Mouse (Mus musculus) liver, postnatal 0 days (tissue): ENCODE data around the gene Gm20696. TPM values are rescaled to one million over a fixed set of nuclear protein-coding genes. Genes with fewer than 3 reads are reported as not detected.

Experiments used
- ATAC-seq: fragments of 200-750 bp; cut with Nextera tagmentation; 2 replicates; pipeline ENCODE4 v1.8.0; 2017; ENCODE audit warnings: mild to moderate bottlenecking, moderate library complexity
- DNase-seq: peaks from one replicate; pipeline ENCODE4 v3.0.0-alpha.2; 2016
- H3K27ac ChIP-seq: fragments of 300-500 bp; sonication (generic); 2 replicates; pipeline ENCODE4 v1.5.1; 2014; ENCODE audit warnings: antibody characterized with exemption, moderate library complexity, mild to moderate bottlenecking, low read depth
- H3K27me3 ChIP-seq: fragments of 300-500 bp; sonication (generic); 2 replicates; pipeline ENCODE4 v1.6.1; 2014; ENCODE audit warnings: low read length, control low read depth, mixed read lengths; ENCODE audit not compliant: insufficient read depth
- H3K36me3 ChIP-seq: fragments of 300-500 bp; sonication (generic); replicated peaks from 2 replicates; pipeline ENCODE4 v1.6.1; 2014; ENCODE audit warnings: mild to moderate bottlenecking, control low read depth, low read length, moderate library complexity, mixed read lengths; ENCODE audit not compliant: insufficient read depth
- H3K4me1 ChIP-seq: fragments of 300-500 bp; sonication (generic); 2 replicates; pipeline ENCODE4 v1.6.1; 2014; ENCODE audit warnings: antibody characterized with exemption, mild to moderate bottlenecking, control low read depth; ENCODE audit not compliant: insufficient read depth
- H3K4me2 ChIP-seq: fragments of 300-500 bp; sonication (generic); 2 replicates; pipeline ENCODE4 v1.6.1; 2014; ENCODE audit warnings: low read depth, mild to moderate bottlenecking, low read length, moderate library complexity, mixed read lengths
- H3K4me3 ChIP-seq: fragments of 300-500 bp; sonication (generic); 2 replicates; pipeline ENCODE4 v1.5.1; 2014; ENCODE audit warnings: low read depth, low read length
- H3K9ac ChIP-seq: fragments of 300-500 bp; sonication (generic); replicated peaks from 2 replicates; pipeline ENCODE4 v1.6.1; 2014; ENCODE audit warnings: mild to moderate bottlenecking, moderate library complexity
- H3K9me3 ChIP-seq: fragments of 300-500 bp; sonication (generic); 2 replicates; pipeline ENCODE4 v1.6.1; 2016; ENCODE audit warnings: mild to moderate bottlenecking, control low read depth, low read length, mixed read lengths
- CTCF ChIP-seq: sonication (generic); IDR thresholded peaks from 2 replicates; pipeline ENCODE4 v1.5.1; 2016; ENCODE audit warnings: antibody characterized with exemption, low read depth
- EP300 ChIP-seq: IDR thresholded peaks from 2 replicates; pipeline ENCODE4 v1.6.1; 2016; ENCODE audit warnings: antibody characterized with exemption, low read depth, mild to moderate bottlenecking
- WGBS: fragments of 180-500 bp; shearing (Covaris S2); extraction: QIAGEN DNeasy Blood & Tissue Kit; methylation state at CpG from one replicate; pipeline ENCODE4 v1.1.7; 2014; ENCODE audit not compliant: insufficient replicate concordance; 5-methylcytosine and 5-hydroxymethylcytosine counted together
- polyA plus RNA-seq: library from polyadenylated mRNA; unstranded; fragments of >200 nt; fragmentation: Nextera tagmentation; extraction: Ambion mirVana; gene quantifications from 2 replicates; pipeline ENCODE4 v1.2.1, GENCODE M21; 2015

Gene Gm20696
- polyA plus RNA-seq, 1 experiment from 2014 or later = 1.2 TPM

- no peak for DNase-seq
- Histone ChIP-seq H3K9me3 (no peaks in the 10 kb centered on the region), H3K27ac (no peak overlapping the region), H3K36me3 (no peaks in the 10 kb centered on the region), H3K4me1 (peaks cover 13% of the 10 kb centered on the region; the same call in 1 of the 2 replicates), H3K4me2 (no peak overlapping the region), H3K9ac (no peak overlapping the region), H3K4me3 (no peak overlapping the region), H3K27me3 (no peaks in the 10 kb centered on the region)
- TF ChIP-seq EP300 = no peak
- peak; percentile 29; the same call in 1 of the 2 replicates for TF ChIP-seq CTCF
- WGBS = 70% methylated on average over 5 of the region's 5 CpGs
- no peak for ATAC-seq
Observed at GRCm38 (mm10) chr6:99644876-99645275, 21.7 kb downstream of the Gm20696 start.

DNA sequence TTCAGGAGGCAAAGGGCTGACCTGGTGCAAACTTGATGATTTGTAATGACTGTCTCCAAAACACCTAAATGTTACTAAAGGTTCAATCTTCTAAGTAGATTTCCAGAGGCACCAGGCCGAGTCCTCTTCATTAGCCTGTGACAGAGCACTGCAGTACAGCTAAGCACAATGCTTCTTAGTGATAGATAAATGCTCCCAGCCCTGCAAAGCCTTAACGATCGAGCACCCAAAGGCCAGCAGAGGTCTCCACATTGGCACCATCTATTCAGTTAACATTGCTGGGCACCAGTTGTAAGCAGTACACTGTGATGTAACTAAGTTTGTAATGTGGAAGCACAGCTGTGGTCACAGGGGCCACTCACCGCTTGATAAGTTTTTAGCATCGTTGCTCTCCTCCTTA lies 22.2 kb downstream of the Gm20696 start:
- no peak overlapping the region for H3K9ac ChIP-seq
- WGBS = 58% methylated on average over 5 of the region's 5 CpGs
- H3K9me3 ChIP-seq = no peaks in the 10 kb centered on the region
- DNase-seq (no peak), ATAC-seq (peak; percentile 45; the same call in 1 of the 2 replicates)
- no peak overlapping the region for H3K4me2 ChIP-seq
- H3K27ac ChIP-seq = peak overlapping the region; percentile 70
- no peak overlapping the region for H3K4me3 ChIP-seq
- H3K27me3 ChIP-seq = no peaks in the 10 kb centered on the region
- no peaks in the 10 kb centered on the region for H3K36me3 ChIP-seq
- TF ChIP-seq EP300 (no peak), CTCF (no peak)
- peaks cover 13% of the 10 kb centered on the region; the same call in 1 of the 2 replicates for H3K4me1 ChIP-seq

- no peak overlapping the region for H3K4me2 ChIP-seq
- no peaks in the 10 kb centered on the region; the same call in 1 of the 2 replicates for H3K36me3 ChIP-seq
- no peaks in the 10 kb centered on the region for H3K9me3 ChIP-seq
- WGBS = 51% methylated on average over 10 of the region's 10 CpGs
- H3K9ac ChIP-seq = no peak overlapping the region
- DNase-seq = peak; percentile 78
- TF ChIP-seq EP300 = no peak
- no peak for TF ChIP-seq CTCF
- no peaks in the 10 kb centered on the region for H3K27me3 ChIP-seq
- H3K4me1 ChIP-seq = peaks cover 13% of the 10 kb centered on the region; the same call in 1 of the 2 replicates
- peak overlapping the region; percentile 70 for H3K27ac ChIP-seq
- peak; percentile 53; the same call in 1 of the 2 replicates for ATAC-seq
- no peak overlapping the region for H3K4me3 ChIP-seq
Observed at GRCm38 (mm10) chr6:99643439-99644199, 23.0 kb downstream of the Gm20696 start.

DNA sequence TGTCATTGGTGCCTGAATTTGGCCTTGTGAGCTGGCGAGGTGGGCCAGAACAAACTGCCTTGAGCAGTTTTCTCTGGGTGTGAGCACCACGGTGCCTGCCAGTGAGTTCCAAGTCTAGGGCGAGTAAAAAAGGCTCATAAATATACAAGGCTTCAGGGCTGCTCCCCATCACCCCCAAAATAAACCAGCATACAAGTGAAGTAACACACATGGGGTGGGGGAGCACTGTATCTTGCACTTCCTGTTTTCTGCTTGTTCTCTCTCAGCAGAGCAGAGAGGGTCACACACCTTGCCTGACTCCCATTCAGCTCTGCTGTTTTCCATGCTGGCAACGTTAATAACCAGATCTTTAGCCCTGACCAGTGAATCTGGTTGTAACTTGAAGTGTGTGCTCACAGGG lies 29.1 kb downstream of the Gm20696 start:
- H3K4me2 ChIP-seq = no peak overlapping the region
- H3K27ac ChIP-seq = no peak overlapping the region
- ATAC-seq (no peak), DNase-seq (no peak)
- H3K4me3 ChIP-seq = no peak overlapping the region
- H3K36me3 ChIP-seq = no peaks in the 10 kb centered on the region; the same call in 1 of the 2 replicates
- no peaks in the 10 kb centered on the region for H3K9me3 ChIP-seq
- H3K27me3 ChIP-seq = no peaks in the 10 kb centered on the region
- WGBS = 50% methylated on average over 4 of the region's 4 CpGs
- H3K9ac ChIP-seq = no peak overlapping the region
- TF ChIP-seq EP300 (no peak), CTCF (no peak)
- peaks cover 9% of the 10 kb centered on the region for H3K4me1 ChIP-seq

GRCm38 (mm10) chr6:99636801-99637200 lies 29.8 kb downstream of the Gm20696 start:
- Histone ChIP-seq H3K27ac (no peak overlapping the region), H3K4me3 (no peak overlapping the region), H3K9me3 (no peaks in the 10 kb centered on the region), H3K4me1 (peaks cover 9% of the 10 kb centered on the region), H3K36me3 (no peaks in the 10 kb centered on the region; the same call in 1 of the 2 replicates), H3K9ac (no peak overlapping the region), H3K4me2 (no peak overlapping the region), H3K27me3 (no peaks in the 10 kb centered on the region)
- no peak for TF ChIP-seq CTCF
- TF ChIP-seq EP300 = no peak
- DNase-seq (no peak), ATAC-seq (no peak)
- WGBS = 54% methylated on average over 8 of the region's 8 CpGs

- TF ChIP-seq EP300 (no peak), CTCF (no peak)
- Histone ChIP-seq H3K4me3 (no peak overlapping the region), H3K4me1 (peaks cover 9% of the 10 kb centered on the region), H3K27ac (no peak overlapping the region), H3K9ac (no peak overlapping the region), H3K27me3 (no peaks in the 10 kb centered on the region), H3K9me3 (no peaks in the 10 kb centered on the region), H3K4me2 (no peak overlapping the region), H3K36me3 (no peaks in the 10 kb centered on the region; the same call in 1 of the 2 replicates)
- 72% methylated on average over 9 of the region's 9 CpGs for WGBS
- ATAC-seq = no peak
- DNase-seq = no peak
Observed at GRCm38 (mm10) chr6:99636121-99636520, 30.5 kb downstream of the Gm20696 start.
